Mouse (Mus musculus) E14TG2a.4 (cell line): ENCODE results near the gene Tap1.
A peak's percentile ranks its signal among the peaks of the same experiment; 100 is the strongest.

Source experiments
- H3K27me3 ChIP-seq: 2 replicates; pipeline ENCODE4 v1.6.1; 2014; ENCODE audit warnings: low read length, control low read depth; ENCODE audit not compliant: insufficient read depth
- H3K36me3 ChIP-seq: 2 replicates; pipeline ENCODE4 v1.6.1; 2014; ENCODE audit warnings: low read length, control low read depth; ENCODE audit not compliant: insufficient read depth
- H3K4me1 ChIP-seq: replicated peaks from 2 replicates; pipeline ENCODE4 v1.6.1; 2014; ENCODE audit warnings: low read depth, low read length, control low read depth
- H3K4me3 ChIP-seq: replicated peaks from 2 replicates; pipeline ENCODE4 v1.5.1; 2014; ENCODE audit warnings: mild to moderate bottlenecking, low read length
- H3K9me3 ChIP-seq: 2 replicates; pipeline ENCODE4 v1.6.1; 2014; ENCODE audit warnings: low read length, control low read depth
- CTCF ChIP-seq: conservative IDR thresholded peaks from 2 replicates; pipeline ENCODE4 v1.5.1; 2014; ENCODE audit warnings: low read length
- NANOG ChIP-seq: IDR thresholded peaks from 2 replicates; pipeline ENCODE4 v1.6.1; 2014; ENCODE audit warnings: borderline replicate concordance, low read length, mixed read lengths
- POU5F1 ChIP-seq: IDR thresholded peaks from 2 replicates; pipeline ENCODE4 v1.6.1; 2014; ENCODE audit warnings: low read length, borderline replicate concordance

Tap1 gene

DNA sequence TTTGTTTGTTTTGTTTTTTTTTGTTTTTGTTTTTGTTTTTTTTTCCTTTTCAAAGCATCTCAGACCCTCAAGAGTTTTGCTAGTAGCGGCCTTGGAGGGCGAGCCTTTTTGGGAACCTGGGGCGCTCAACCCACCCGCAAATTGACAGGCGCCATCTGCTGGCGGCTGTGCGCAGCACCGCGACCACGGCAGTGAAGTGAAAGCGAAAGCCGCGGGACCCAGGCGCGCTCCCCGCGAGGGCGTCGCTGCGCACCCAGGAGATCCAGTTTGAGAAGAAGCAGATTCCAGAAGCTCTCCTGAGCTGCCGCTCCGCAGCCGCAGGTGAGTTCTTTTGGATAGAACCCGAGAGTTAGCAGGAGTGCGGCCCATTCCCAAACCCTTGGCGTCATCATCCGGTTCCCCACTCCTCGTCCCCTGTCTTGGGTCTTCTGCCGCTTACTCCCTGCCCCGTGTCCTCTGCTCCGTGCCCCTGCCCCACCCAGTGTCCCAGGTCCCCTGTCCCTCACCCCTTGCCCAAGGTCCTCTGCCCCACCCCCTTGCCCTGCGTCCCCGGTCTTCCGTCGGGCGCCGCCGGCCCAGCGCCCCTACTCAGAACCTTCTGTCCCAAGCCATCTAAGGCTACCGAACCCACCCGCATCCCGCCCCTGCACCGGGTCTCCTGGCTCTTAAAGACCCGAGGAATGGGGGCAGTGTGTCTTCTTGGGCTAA, 17.1 kb downstream of the Tap1 start:
- peaks cover 68% of the 10 kb centered on the region for H3K27me3 ChIP-seq
- H3K9me3 ChIP-seq: 0 out of 2 replicates have a peak, but pooled peaks cover 6% of the 10 kb centered on the region
- no peaks in the 10 kb centered on the region for H3K36me3 ChIP-seq
- TF ChIP-seq CTCF (peak; percentile 33), NANOG (no peak)
- peak overlapping the region; percentile 79 for H3K4me3 ChIP-seq
- H3K4me1 ChIP-seq: peaks cover 22% of the 10 kb centered on the region

DNA sequence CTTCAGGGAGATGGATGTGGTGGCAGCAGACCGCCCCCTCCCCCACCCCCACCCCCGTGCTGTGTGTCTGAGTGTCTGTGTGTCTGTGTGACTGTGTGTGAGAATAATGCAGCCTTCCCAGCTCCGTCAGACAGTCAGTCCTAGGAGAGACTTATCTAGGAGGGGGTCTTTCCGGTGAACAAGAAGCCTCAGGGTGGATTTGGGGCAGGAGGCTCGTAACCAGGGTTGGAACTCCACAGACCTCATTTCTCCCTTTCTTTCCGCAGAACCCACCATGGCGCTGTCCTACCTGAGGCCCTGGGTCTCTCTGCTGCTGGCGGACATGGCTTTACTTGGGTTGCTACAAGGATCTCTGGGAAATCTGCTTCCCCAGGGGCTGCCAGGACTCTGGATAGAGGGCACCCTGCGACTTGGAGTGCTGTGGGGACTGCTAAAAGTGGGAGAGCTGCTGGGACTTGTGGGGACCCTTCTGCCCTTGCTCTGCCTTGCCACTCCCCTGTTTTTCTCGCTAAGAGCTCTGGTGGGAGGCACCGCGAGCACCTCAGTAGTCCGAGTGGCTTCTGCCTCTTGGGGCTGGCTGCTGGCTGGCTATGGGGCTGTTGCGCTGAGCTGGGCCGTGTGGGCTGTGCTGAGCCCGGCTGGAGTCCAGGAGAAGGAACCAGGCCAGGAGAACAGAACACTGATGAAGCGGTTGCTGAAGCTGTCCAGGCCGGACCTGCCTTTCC, 17.8 kb downstream of the Tap1 start:
- TF ChIP-seq POU5F1 (no peak), CTCF (no peak), NANOG (no peak)
- Histone ChIP-seq H3K4me3 (peak overlapping the region; percentile 79), H3K4me1 (peaks cover 22% of the 10 kb centered on the region), H3K36me3 (no peaks in the 10 kb centered on the region), H3K27me3 (peaks cover 65% of the 10 kb centered on the region), H3K9me3 (0 out of 2 replicates have a peak, but pooled peaks cover 6% of the 10 kb centered on the region)

DNA sequence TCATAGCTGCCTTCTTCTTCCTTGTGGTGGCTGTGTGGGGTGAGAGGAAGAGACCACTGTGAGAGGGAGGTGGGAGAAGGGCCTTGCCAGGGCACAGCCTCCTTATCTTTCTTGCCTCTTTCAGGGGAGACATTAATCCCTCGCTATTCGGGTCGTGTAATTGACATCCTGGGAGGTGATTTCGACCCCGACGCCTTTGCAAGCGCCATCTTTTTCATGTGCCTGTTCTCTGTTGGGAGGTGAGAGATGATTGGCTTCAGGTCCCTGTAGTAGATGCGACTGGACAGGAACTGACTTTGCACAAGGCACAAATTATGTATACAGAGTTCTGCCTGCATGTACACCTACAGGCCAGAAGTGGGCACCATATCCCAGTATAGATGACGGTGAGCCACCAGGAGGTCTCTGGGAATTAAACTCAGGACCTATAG, 18.4 kb downstream of the Tap1 start:
- H3K27me3 ChIP-seq: peaks cover 68% of the 10 kb centered on the region
- H3K9me3 ChIP-seq: 0 out of 2 replicates have a peak, but pooled peaks cover 4% of the 10 kb centered on the region
- TF ChIP-seq POU5F1 (no peak), NANOG (no peak), CTCF (peak; percentile 52)
- H3K4me1 ChIP-seq: peaks cover 22% of the 10 kb centered on the region
- no peaks in the 10 kb centered on the region for H3K36me3 ChIP-seq
- H3K4me3 ChIP-seq: no peak overlapping the region

DNA sequence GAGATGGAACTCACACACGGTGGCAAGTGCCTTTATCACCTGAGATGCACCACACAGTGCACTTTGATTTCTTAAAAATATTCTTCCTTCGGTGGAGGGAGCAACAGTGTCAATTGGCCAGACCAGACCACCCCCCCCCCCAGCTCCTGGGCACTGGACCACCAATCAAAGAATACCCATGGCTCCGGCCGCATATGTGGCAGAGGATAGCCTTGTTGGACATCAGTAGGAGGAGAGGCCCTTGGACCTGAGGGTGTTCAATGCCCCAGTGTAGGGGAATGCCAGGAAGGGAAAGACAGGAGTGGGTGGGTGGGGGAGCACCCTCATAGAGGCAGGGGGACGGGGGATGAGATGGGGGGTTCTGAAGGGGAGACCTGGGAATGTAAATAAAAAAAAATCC, 19.4 kb downstream of the Tap1 start:
- no peak for TF ChIP-seq POU5F1
- TF ChIP-seq CTCF: no peak
- TF ChIP-seq NANOG: no peak
- peaks cover 24% of the 10 kb centered on the region for H3K4me1 ChIP-seq
- peaks cover 65% of the 10 kb centered on the region for H3K27me3 ChIP-seq
- no peaks in the 10 kb centered on the region for H3K9me3 ChIP-seq
- no peak overlapping the region for H3K4me3 ChIP-seq
- H3K36me3 ChIP-seq: no peaks in the 10 kb centered on the region

DNA sequence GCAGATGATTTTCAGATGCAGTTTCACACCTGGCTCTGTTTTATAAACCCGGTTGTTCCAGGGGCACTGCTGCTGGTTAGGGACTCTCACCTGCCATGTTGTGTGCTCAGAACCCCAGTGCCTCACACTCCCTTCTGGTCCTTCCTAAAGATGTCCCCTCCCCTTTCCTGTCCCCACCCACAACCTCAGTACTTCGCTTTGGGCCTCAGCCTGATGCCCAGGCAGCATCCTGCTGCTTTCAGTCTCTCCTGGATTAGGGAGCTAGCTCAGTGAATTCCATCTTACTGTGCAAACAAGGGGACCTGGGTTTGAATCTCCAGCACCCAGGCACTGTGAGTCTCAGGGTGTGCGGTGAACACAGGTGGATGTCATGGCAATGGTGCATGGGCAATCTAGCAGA, 20.1 kb downstream of the Tap1 start:
- H3K4me1 ChIP-seq: peaks cover 28% of the 10 kb centered on the region

DNA sequence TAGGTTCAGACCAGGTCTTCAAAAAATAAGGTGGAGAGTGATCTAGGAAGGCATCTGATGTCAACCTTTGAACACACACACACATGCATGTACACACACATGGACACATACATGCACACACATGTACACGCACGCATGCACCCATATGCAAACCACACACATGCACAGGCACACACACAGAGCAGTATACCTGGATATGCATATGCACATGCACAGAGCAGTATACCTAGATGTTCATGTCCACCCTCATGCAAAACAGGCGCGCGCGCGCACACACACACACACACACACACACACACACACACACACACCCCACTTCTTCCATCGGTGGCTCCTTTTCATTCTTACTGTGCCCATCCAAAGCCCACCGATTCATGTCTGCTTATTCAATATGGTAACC, 20.5 kb downstream of the Tap1 start:
- Histone ChIP-seq H3K9me3 (peaks cover 2% of the 10 kb centered on the region), H3K36me3 (no peaks in the 10 kb centered on the region), H3K27me3 (peaks cover 67% of the 10 kb centered on the region), H3K4me3 (no peak overlapping the region), H3K4me1 (peaks cover 28% of the 10 kb centered on the region)
- no peak for TF ChIP-seq CTCF
- TF ChIP-seq POU5F1: no peak
- no peak for TF ChIP-seq NANOG

More for the DNA sequence above, 20.1 kb downstream of the Tap1 start:
- TF ChIP-seq POU5F1: no peak
- TF ChIP-seq NANOG: no peak
- TF ChIP-seq CTCF: no peak
- Histone ChIP-seq H3K36me3 (no peaks in the 10 kb centered on the region), H3K4me3 (no peak overlapping the region), H3K27me3 (peaks cover 67% of the 10 kb centered on the region), H3K9me3 (no peaks in the 10 kb centered on the region)

DNA sequence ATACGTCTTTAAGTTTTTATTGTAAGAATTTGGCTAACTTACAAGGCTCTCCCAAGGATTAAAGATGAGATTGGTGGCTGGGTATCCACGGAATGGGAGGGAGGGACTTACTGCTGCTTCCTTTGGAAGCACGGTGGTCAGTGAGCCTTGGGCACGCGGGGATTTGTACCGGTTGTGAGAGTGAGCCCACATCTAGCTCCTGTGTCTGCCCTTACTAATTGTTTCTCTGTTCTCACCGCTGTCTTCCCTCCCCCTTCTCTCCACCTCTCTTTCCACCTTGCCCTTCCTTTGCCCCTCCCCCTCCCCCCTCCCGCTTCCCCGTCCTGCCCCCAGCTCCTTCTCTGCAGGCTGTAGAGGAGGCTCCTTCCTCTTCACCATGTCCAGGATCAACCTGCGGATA, 21.1 kb downstream of the Tap1 start:
- H3K27me3 ChIP-seq: peaks cover 64% of the 10 kb centered on the region
- H3K4me1 ChIP-seq: peaks cover 28% of the 10 kb centered on the region
- TF ChIP-seq POU5F1 (no peak), CTCF (no peak), NANOG (no peak)
- H3K9me3 ChIP-seq: peaks cover 6% of the 10 kb centered on the region
- H3K36me3 ChIP-seq: no peaks in the 10 kb centered on the region
- H3K4me3 ChIP-seq: no peak overlapping the region

DNA sequence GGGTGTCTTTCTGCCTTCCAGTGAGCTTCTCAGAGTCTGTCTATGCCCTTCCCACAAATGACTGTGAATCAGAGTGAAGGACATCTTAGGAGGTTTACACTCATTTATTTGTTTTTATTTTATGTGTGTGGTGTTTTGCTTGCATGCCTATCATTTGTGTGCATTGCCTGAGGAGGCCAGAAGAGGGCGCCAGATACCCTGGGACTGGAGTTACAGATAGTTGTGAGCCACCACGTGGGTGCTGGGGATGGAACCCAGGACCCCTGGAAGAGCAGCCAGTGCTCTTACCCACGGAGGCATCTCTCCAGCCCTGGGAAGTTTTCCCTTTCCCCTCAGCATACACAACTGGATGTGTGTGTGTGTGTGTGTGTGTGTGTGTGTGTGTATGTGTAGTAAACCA, 22.3 kb downstream of the Tap1 start:
- H3K4me1 ChIP-seq: peaks cover 25% of the 10 kb centered on the region
- peaks cover 59% of the 10 kb centered on the region for H3K27me3 ChIP-seq
- peaks cover 19% of the 10 kb centered on the region for H3K9me3 ChIP-seq
- H3K36me3 ChIP-seq: no peaks in the 10 kb centered on the region
- no peak overlapping the region for H3K4me3 ChIP-seq
- TF ChIP-seq CTCF (peak; percentile 68), NANOG (no peak)
